Mouse (Mus musculus): Measurements from ENCODE around the gene Gpr83.

DNA sequence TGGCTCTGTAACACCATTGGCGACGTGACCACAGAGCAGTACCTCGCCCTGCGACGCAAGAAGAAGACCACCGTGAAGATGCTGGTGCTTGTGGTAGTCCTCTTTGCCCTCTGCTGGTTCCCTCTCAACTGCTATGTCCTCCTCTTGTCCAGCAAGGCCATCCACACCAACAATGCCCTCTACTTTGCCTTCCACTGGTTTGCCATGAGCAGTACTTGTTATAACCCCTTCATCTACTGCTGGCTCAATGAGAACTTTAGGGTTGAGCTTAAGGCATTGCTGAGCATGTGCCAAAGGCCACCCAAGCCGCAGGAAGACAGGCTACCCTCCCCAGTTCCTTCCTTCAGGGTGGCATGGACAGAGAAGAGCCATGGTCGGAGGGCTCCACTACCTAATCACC is 8.3 kb downstream of the Gpr83 start:
- TF ChIP-seq CTCF (IDR thresholded peaks at IDR 0.05; ENCODE audit: extremely low read depth, insufficient read depth, insufficient read length, insufficient replicate concordance) (no peak), POLR2A (IDR thresholded peaks at IDR 0.05; ENCODE audit: low read depth, low read length) (no peak)

Data from spleen, adult 2 months (tissue).